Mouse (Mus musculus): ENCODE data around the gene Fat1. TPM values are rescaled to one million over a fixed set of nuclear protein-coding genes. Genes with fewer than 3 reads are reported as not detected.

Fat1 gene
- polyA plus RNA-seq, 1 experiment from 2014 or later, result 15.8 TPM

DNA sequence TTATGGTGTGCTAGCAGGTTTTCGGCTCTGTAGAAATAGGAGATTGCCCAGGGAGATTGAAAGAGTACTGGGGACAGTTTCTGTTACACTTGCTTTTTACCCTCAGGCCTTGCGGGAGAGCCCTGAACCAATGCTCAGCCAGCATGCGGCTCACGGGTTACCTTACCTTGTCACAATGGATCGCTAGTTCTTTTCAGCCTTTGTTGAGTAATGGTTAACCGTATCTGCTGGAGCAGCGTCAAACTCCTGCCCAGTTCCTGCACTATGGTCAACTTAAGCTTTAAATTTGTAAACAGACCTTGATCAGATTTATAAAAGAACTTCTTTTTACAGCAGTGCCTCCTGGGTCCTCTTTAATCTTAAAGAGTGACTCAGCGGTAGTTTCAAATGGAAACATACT is 80.6 kb downstream of the Fat1 start:
- ATAC-seq (ENCODE audit: low FRiP score, low read depth), result no peak
- H3K4me1 ChIP-seq (replicated peaks), result no peaks in the 10 kb centered on the region
- H3K27me3 ChIP-seq, result no peaks in the 10 kb centered on the region
- no peak overlapping the region for H3K4me2 ChIP-seq
- peaks cover 12% of the 10 kb centered on the region for H3K36me3 ChIP-seq
- no peak overlapping the region for H3K9ac ChIP-seq
- no peak overlapping the region for H3K4me3 ChIP-seq
- 71% methylated on average over 8 of the region's 8 CpGs for WGBS
- no peak overlapping the region for H3K27ac ChIP-seq (replicated peaks)
- no peaks in the 10 kb centered on the region for H3K9me3 ChIP-seq

DNA sequence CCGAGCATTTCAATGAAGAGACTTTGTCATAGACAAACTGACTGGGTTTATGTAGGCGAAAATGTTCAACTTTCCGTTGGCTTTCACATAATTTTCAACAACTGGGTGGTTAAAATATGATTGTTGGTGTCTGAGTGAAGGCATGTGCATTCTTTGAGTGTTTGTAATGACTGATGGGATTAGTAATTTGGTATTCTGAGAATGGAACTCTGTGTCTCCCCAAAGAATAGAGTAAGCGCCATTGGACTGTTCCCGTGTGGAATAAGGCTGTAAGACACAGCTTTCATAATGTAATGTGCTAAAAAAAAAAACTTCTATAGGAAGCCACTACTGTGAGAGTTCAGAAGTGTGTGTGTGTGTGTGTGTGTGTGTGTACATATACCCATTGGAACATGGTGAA is 84.0 kb downstream of the Fat1 start:
- WGBS, result 63% methylated on average over 5 of the region's 5 CpGs
- H3K9me3 ChIP-seq, result no peaks in the 10 kb centered on the region
- ATAC-seq (ENCODE audit: low FRiP score, low read depth), result no peak

DNA sequence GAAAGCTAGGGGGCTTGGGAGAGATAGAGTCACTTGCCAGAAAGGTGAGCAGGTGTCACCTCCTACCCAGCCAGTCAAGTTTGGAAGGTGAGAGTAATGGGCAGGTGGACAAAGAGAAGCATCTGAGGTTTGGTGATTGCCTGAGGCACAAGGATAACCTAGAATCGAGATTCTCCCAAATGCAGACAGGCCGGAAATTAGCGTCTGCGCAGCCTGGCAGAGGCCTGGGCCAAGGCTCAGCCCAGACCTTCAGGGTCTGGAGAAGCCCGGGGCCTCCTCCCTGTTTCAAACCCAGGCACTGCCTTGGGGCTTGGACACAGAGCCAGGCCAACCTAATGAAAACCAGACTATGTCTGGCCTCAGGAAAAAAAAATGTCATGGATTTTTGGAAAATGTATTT is 85.9 kb downstream of the Fat1 start:
- H3K4me3 ChIP-seq, result no peak overlapping the region
- WGBS, result 90% methylated on average over 5 of the region's 5 CpGs
- H3K4me2 ChIP-seq, result no peak overlapping the region
- no peaks in the 10 kb centered on the region for H3K9me3 ChIP-seq
- H3K9ac ChIP-seq, result no peak overlapping the region
- ATAC-seq (ENCODE audit: low FRiP score, low read depth), result no peak
- no peak overlapping the region for H3K27ac ChIP-seq (replicated peaks)
- no peaks in the 10 kb centered on the region for H3K27me3 ChIP-seq
- no peaks in the 10 kb centered on the region for H3K4me1 ChIP-seq (replicated peaks)
- peaks cover 44% of the 10 kb centered on the region for H3K36me3 ChIP-seq

More for the DNA sequence above, 84.0 kb downstream of the Fat1 start:
- peaks cover 25% of the 10 kb centered on the region for H3K36me3 ChIP-seq
- no peaks in the 10 kb centered on the region for H3K4me1 ChIP-seq (replicated peaks)
- no peak overlapping the region for H3K9ac ChIP-seq
- no peak overlapping the region for H3K4me2 ChIP-seq
- no peaks in the 10 kb centered on the region for H3K27me3 ChIP-seq
- no peak overlapping the region for H3K4me3 ChIP-seq
- no peak overlapping the region for H3K27ac ChIP-seq (replicated peaks)

DNA sequence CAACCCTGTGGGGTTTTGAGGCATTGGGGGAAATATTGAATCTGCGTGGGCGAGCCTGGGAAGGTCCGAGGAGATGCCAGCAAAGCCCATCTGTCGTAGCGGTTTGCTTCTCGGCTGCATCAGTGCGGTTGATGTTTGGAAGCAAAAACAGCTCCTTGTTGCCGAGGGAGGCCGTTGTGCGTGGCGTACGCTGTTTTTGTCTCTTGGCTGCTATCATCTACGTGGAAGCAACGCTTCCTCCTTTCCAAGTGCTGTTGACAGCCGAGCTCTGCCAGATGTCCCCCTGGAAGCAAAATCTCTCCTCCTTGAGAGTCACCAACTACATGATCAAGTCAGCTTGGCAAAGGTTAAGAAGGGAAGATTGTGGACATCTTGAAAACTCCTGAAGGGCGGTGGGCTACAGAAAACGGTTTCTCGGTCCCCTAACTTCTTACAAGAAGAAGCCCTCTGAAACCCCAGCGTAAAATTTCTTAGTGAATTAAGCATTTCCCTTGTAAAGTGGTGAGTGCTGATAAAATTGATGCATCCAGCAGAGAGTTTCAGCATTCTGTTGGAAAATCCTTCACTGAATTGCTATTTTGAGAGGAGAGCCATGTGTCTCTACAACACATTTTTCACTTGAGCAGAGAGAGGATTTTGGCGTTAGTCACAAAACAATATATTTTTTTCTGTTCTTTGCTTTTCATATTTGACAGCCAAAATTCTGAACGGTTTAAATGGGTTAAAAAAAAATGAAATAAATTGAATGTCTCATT is 86.8 kb downstream of the Fat1 start:
- Histone ChIP-seq H3K4me1 (replicated peaks) (no peaks in the 10 kb centered on the region), H3K27me3 (no peaks in the 10 kb centered on the region), H3K27ac (replicated peaks) (no peak overlapping the region), H3K9ac (no peak overlapping the region), H3K4me3 (no peak overlapping the region), H3K36me3 (peaks cover 51% of the 10 kb centered on the region), H3K9me3 (no peaks in the 10 kb centered on the region), H3K4me2 (no peak overlapping the region)
- no peak for ATAC-seq (ENCODE audit: low FRiP score, low read depth)
- 89% methylated on average over 21 of the region's 21 CpGs for WGBS

DNA sequence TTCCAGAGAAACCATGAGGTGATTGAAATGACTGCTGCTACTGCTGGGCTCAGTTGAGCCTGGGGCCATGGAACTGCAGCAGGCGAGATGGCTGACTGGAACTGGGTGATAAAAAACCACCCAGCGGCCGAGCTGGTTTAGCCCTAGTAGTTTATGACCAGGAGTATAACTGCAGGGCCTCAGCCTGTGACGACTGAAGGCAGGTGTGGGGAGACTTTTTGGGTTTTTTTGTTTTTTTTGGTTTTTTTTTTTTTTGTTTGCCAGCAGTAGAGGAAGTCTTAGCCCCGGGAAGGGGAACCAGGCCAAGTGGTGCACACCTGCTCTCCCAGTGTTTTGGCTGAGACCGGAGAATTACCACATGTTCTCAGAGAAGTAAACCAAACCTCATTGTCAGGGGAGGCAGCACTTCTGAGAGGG is 92.8 kb downstream of the Fat1 start:
- H3K27me3 ChIP-seq, result no peaks in the 10 kb centered on the region
- H3K9me3 ChIP-seq, result no peaks in the 10 kb centered on the region
- H3K4me1 ChIP-seq (replicated peaks), result no peaks in the 10 kb centered on the region
- H3K36me3 ChIP-seq, result peaks cover 53% of the 10 kb centered on the region
- no peak overlapping the region for H3K4me3 ChIP-seq
- ATAC-seq (ENCODE audit: low FRiP score, low read depth), result no peak
- WGBS, result 77% methylated on average over 6 of the region's 6 CpGs
- no peak overlapping the region for H3K4me2 ChIP-seq
- H3K27ac ChIP-seq (replicated peaks), result no peak overlapping the region
- H3K9ac ChIP-seq, result no peak overlapping the region

DNA sequence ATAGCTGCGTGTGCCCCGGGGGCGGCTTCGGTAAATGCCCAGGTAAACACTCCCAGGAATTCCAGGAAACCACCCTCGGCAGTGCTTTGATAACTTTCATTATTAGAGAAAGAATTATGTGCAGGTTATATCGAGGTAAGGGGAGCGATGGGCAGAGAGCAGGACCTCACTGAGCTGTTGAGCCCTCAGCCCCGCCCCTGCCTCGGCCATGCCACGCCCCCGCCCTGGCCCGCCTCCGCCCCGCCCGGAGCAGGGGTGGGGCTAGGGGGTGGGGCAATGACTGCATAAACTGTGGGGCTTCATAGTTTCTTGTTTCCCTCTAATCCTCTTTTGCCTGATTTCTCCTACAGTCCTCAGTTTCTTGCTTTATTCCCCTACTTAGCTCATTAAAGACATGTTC is 103.1 kb downstream of the Fat1 start:
- no peak overlapping the region for H3K27ac ChIP-seq (replicated peaks)
- no peak overlapping the region for H3K9ac ChIP-seq
- WGBS, result 83% methylated on average over 15 of the region's 15 CpGs
- H3K9me3 ChIP-seq, result no peaks in the 10 kb centered on the region
- no peaks in the 10 kb centered on the region for H3K4me1 ChIP-seq (replicated peaks)
- no peaks in the 10 kb centered on the region for H3K27me3 ChIP-seq
- ATAC-seq (ENCODE audit: low FRiP score, low read depth), result no peak
- no peak overlapping the region for H3K4me2 ChIP-seq
- no peak overlapping the region for H3K4me3 ChIP-seq
- H3K36me3 ChIP-seq, result peaks cover 76% of the 10 kb centered on the region

DNA sequence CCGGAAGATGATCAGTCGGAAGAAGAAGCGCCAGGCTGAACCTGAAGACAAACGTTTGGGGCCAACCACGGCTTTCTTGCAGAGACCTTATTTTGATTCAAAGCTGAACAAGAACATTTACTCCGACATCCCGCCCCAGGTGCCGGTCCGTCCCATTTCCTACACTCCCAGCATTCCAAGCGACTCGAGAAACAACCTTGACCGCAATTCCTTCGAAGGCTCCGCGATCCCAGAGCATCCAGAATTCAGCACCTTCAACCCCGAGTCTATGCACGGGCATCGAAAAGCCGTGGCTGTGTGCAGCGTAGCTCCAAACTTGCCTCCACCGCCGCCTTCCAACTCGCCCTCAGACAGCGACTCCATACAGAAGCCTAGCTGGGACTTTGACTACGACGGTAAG is 108.9 kb downstream of the Fat1 start:
- no peaks in the 10 kb centered on the region for H3K27me3 ChIP-seq
- H3K9me3 ChIP-seq, result no peaks in the 10 kb centered on the region
- no peak overlapping the region for H3K4me2 ChIP-seq
- H3K36me3 ChIP-seq, result peaks cover 52% of the 10 kb centered on the region
- no peak for ATAC-seq (ENCODE audit: low FRiP score, low read depth)
- no peaks in the 10 kb centered on the region for H3K4me1 ChIP-seq (replicated peaks)
- H3K27ac ChIP-seq (replicated peaks), result no peak overlapping the region
- no peak overlapping the region for H3K4me3 ChIP-seq
- 95% methylated on average over 26 of the region's 26 CpGs for whole genome bisulfite sequencing
- no peak overlapping the region for H3K9ac ChIP-seq

DNA sequence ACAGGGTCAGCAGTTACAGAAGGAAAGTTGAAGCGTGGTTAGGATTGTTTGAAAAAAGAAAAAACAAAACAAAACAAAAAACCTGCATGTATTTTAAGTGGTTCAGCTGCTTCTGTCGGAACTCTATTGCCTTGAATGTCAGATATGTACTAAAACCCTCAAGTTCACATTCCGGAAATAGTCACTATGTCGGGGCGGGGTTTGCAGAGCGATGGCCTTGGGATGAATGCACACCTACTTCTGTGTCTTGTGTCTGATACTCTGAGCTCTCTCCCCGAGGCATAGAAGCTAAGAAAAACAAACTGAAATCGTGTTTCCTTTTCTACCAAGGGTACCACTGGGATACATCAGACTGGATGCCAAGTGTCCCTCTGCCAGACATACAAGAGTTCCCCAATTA is 115.2 kb downstream of the Fat1 start:
- H3K4me1 ChIP-seq (replicated peaks), result no peaks in the 10 kb centered on the region
- no peak overlapping the region for H3K27ac ChIP-seq (replicated peaks)
- 92% methylated on average over 8 of the region's 8 CpGs for WGBS
- H3K9me3 ChIP-seq, result no peaks in the 10 kb centered on the region
- no peak for ATAC-seq (ENCODE audit: low FRiP score, low read depth)
- H3K4me3 ChIP-seq, result no peak overlapping the region
- no peak overlapping the region for H3K9ac ChIP-seq
- peaks cover 23% of the 10 kb centered on the region for H3K36me3 ChIP-seq
- H3K4me2 ChIP-seq, result no peak overlapping the region
- H3K27me3 ChIP-seq, result no peaks in the 10 kb centered on the region

DNA sequence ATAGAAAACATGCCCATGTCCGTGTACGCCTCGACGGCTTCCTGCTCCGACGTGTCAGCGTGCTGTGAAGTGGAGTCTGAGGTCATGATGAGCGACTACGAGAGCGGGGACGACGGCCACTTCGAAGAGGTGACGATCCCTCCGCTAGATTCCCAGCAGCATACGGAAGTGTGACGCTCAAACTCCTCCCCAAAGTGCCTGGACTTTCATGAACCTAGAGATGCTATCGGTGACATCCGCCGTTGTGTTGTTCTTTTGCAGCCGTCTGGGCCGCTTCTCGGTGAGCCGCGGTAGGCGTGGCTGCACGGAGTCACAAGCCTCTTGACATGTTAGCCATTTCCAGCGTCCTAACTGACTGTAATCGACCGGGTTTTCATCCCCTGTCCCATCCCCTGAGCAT is 116.0 kb downstream of the Fat1 start:
- ATAC-seq (ENCODE audit: low FRiP score, low read depth), result no peak
- no peaks in the 10 kb centered on the region for H3K9me3 ChIP-seq
- peaks cover 25% of the 10 kb centered on the region for H3K36me3 ChIP-seq
- no peak overlapping the region for H3K9ac ChIP-seq
- no peak overlapping the region for H3K4me2 ChIP-seq
- H3K4me3 ChIP-seq, result no peak overlapping the region
- no peaks in the 10 kb centered on the region for H3K4me1 ChIP-seq (replicated peaks)
- H3K27me3 ChIP-seq, result no peaks in the 10 kb centered on the region
- H3K27ac ChIP-seq (replicated peaks), result no peak overlapping the region
- WGBS, result 95% methylated on average over 30 of the region's 30 CpGs

DNA sequence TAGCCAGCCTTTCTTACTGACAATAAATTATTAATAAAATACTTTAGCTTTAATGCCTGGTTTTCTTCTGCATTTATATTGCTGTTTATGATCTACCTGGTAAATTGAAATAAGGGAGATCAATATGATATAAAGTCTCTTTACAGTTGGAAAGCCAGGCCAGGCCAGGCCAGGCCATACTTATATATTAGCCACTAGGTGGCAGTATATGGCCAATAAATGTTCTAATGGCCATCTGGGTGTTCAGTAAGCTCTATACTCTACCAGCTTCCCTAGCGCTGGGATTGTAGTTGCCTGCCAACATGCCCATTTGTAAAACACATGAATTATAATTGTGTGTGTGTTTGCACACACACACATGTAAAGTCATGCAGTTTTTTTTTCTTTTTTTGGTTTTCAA is 117.0 kb downstream of the Fat1 start:
- no peaks in the 10 kb centered on the region for H3K27me3 ChIP-seq
- no peak overlapping the region for H3K4me3 ChIP-seq
- peaks cover 25% of the 10 kb centered on the region for H3K36me3 ChIP-seq
- H3K9me3 ChIP-seq, result no peaks in the 10 kb centered on the region
- 71% methylated on average over 1 of the region's 1 CpGs for WGBS
- no peak for ATAC-seq (ENCODE audit: low FRiP score, low read depth)
- no peak overlapping the region for H3K4me2 ChIP-seq
- no peaks in the 10 kb centered on the region for H3K4me1 ChIP-seq (replicated peaks)
- no peak overlapping the region for H3K27ac ChIP-seq (replicated peaks)
- H3K9ac ChIP-seq, result no peak overlapping the region

DNA sequence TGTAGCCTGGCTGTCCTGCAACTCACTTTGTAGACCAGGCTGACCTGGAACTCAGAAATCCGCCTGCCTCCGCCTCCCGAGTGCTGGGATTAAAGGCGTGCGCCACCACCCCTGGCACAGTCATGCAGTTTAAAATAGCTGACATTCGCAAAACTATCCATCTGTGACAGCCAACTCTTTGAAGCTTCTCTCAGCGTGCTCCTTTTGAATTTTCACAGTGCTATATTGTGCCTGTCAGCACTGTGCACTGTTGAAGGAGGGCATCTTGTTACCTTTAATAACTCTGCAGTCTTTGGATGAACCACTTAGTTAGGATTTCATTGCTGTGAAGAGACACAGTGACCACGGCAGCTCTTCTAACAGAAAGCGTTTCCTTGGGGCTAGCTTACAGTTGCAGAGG is 117.4 kb downstream of the Fat1 start:
- no peak for ATAC-seq (ENCODE audit: low FRiP score, low read depth)
- Histone ChIP-seq H3K4me3 (no peak overlapping the region), H3K4me1 (replicated peaks) (no peaks in the 10 kb centered on the region), H3K27ac (replicated peaks) (no peak overlapping the region), H3K27me3 (no peaks in the 10 kb centered on the region), H3K4me2 (no peak overlapping the region), H3K9me3 (no peaks in the 10 kb centered on the region), H3K9ac (no peak overlapping the region), H3K36me3 (peaks cover 25% of the 10 kb centered on the region)
- WGBS, result 93% methylated on average over 9 of the region's 9 CpGs

DNA sequence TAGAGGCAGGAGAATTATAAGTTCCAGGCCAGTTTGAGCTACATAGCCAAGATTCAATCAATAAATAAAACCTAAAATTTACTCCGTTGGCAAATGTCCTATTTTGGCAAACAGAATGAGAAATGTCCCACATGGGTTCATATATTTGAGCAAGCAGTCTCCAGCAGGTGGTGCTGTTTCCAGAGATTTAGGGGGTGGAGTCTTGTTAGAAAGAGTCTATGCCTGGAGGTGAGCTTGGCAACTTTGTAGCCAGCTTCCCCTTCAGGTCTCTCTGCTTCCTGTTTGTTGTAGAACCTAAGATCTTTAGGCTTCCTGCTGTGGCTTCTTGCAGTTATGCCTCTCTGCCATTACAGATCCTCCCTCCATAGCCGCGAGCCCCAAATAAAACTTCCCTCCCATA is 120.3 kb downstream of the Fat1 start:
- Histone ChIP-seq H3K27me3 (no peaks in the 10 kb centered on the region), H3K4me3 (no peak overlapping the region), H3K9me3 (no peaks in the 10 kb centered on the region), H3K4me2 (no peak overlapping the region), H3K27ac (replicated peaks) (no peak overlapping the region), H3K4me1 (replicated peaks) (no peaks in the 10 kb centered on the region), H3K9ac (no peak overlapping the region), H3K36me3 (peaks cover 21% of the 10 kb centered on the region)
- no peak for ATAC-seq (ENCODE audit: low FRiP score, low read depth)
- WGBS, result 95% methylated on average over 3 of the region's 3 CpGs

DNA sequence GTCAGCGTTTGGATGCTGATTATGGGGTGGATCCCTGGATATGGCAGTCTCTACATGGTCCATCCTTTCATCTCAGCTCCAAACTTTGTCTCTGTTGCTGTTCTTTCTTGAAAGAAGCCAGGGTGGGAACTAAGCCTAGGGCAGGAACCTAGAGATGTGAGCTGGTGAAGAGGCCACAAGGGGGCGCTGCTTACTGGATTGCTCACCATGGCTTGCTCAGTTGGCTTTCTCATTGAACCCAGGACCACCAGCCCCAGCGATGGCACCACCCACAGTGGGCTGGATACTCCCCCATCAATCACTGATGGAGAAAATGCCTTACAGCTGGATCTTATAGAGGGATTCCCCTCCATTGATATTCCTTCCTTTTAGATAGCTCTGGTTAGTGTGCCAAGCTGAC is 121.6 kb downstream of the Fat1 start:
- no peaks in the 10 kb centered on the region for H3K9me3 ChIP-seq
- no peak for ATAC-seq (ENCODE audit: low FRiP score, low read depth)

More for the DNA sequence above, 121.6 kb downstream of the Fat1 start:
- no peaks in the 10 kb centered on the region for H3K27me3 ChIP-seq
- no peak overlapping the region for H3K9ac ChIP-seq
- H3K36me3 ChIP-seq, result peaks cover 11% of the 10 kb centered on the region; the same call in 1 of the 2 replicates
- H3K4me2 ChIP-seq, result no peak overlapping the region
- H3K4me3 ChIP-seq, result no peak overlapping the region
- no peaks in the 10 kb centered on the region for H3K4me1 ChIP-seq (replicated peaks)
- H3K27ac ChIP-seq (replicated peaks), result no peak overlapping the region
- 31% methylated on average over 3 of the region's 3 CpGs for WGBS

Data from hindbrain, embryonic 15.5 days (tissue).